Comparison of ENCODE assay signal across 16 mouse cellular contexts in genomic region chr4:149965672-149966071, GRCm38 (mm10). TPM values are rescaled to one million over a fixed set of nuclear protein-coding genes. Genes with fewer than 3 reads are reported as not detected.
DNase-seq lines count a peak whose midpoint lies in the region; ATAC-seq and TF ChIP-seq lines count a peak whose summit lies in the region.
"Had no signal": no experiment of that assay in that cellular context is flagged by ENCODE, and none has a peak within 500 bp of the region (broad histone marks: within the 10 kb centered on the region; RNA-seq: fewer than 3 reads in every experiment).

No protein-coding gene starts in this region.

- 0 out of 2 replicates have a peak, but pooled peaks have one; percentile 21 for ATAC-seq in lung, embryonic 14.5 days (ENCODE audit: insufficient read depth)
- peak; percentile 41 for ATAC-seq in intestine, embryonic 16.5 days
- ATAC-seq: midbrain, embryonic 16.5 days had no signal

- peak; percentile 90 for DNase-seq in heart, adult 11 months
- DNase-seq in heart, postnatal 25 days (ENCODE audit: low spot score), result no peak
- DNase-seq in lung, embryonic 14.5 days, result no peak
- DNase-seq in lung, postnatal 4 days, result no peak
- no peak for DNase-seq in cerebellum, postnatal 36 days
- no peak for DNase-seq in layer of hippocampus, postnatal 25 days (ENCODE audit: extremely low spot score in 1 of 2, low spot score in 1 of 2)
- no peak for DNase-seq in frontal cortex, postnatal 36 days (ENCODE audit: low spot score in 2 of 2)
- DNase-seq: liver, embryonic 13.5 days; lung, adult 2 months had no signal

- no peak overlapping the region for H3K4me2 ChIP-seq in lung, embryonic 14.5 days
- peak overlapping the region; percentile 32; the same call in 1 of the 2 replicates for H3K4me2 ChIP-seq in intestine, embryonic 16.5 days (ENCODE audit: low read depth, low read length)
- H3K4me2 ChIP-seq: heart, embryonic 15.5 days; hindbrain, embryonic 14.5 days; liver, embryonic 13.5 days had no signal

- intact Hi-C loops in heart, postnatal 25 days (cut with DNase I), result no loop called here

- H3K27ac ChIP-seq in lung, embryonic 14.5 days (ENCODE audit: low read depth), result no peak overlapping the region
- 0 out of 2 replicates have a peak overlapping the region, but pooled peaks have one; percentile 10 for H3K27ac ChIP-seq in intestine, embryonic 16.5 days (ENCODE audit: low read length)
- H3K27ac ChIP-seq: heart, embryonic 15.5 days; hindbrain, embryonic 14.5 days; liver, embryonic 13.5 days; midbrain, embryonic 10.5 days had no signal

- 72% methylated on average over 6 of the region's 6 CpGs for whole genome bisulfite sequencing in lung, embryonic 14.5 days
- 60% methylated on average over 6 of the region's 6 CpGs for WGBS in intestine, embryonic 16.5 days

- H3K4me1 ChIP-seq in lung, embryonic 14.5 days (ENCODE audit: insufficient read depth), result 0 out of 2 replicates have a peak, but pooled peaks cover 5% of the 10 kb centered on the region
- H3K4me1 ChIP-seq in intestine, embryonic 16.5 days (ENCODE audit: control insufficient read depth, insufficient read depth, low read length), result peaks cover 19% of the 10 kb centered on the region
- H3K4me1 ChIP-seq: liver, embryonic 13.5 days; midbrain, embryonic 10.5 days had no signal

- no peaks in the 10 kb centered on the region for H3K9me3 ChIP-seq in lung, embryonic 14.5 days (ENCODE audit: low read depth, low read length)
- no peaks in the 10 kb centered on the region for H3K9me3 ChIP-seq in intestine, embryonic 16.5 days (ENCODE audit: control insufficient read depth, low read length)
- H3K9me3 ChIP-seq: G1E; heart, embryonic 15.5 days; liver, embryonic 13.5 days; midbrain, embryonic 10.5 days had no signal

- H3K36me3 ChIP-seq in lung, embryonic 14.5 days (ENCODE audit: insufficient read depth), result no peaks in the 10 kb centered on the region
- no peaks in the 10 kb centered on the region for H3K36me3 ChIP-seq in intestine, embryonic 16.5 days (ENCODE audit: control insufficient read depth, insufficient read depth, low read length)
- H3K36me3 ChIP-seq: G1E; heart, embryonic 15.5 days; liver, embryonic 13.5 days; midbrain, embryonic 10.5 days had no signal

- H3K9ac ChIP-seq in lung, embryonic 14.5 days, result no peak overlapping the region
- H3K9ac ChIP-seq in intestine, embryonic 16.5 days (ENCODE audit: low read depth, low read length), result peak overlapping the region; percentile 53; the same call in 1 of the 2 replicates
- H3K9ac ChIP-seq: heart, embryonic 15.5 days; hindbrain, embryonic 14.5 days; liver, embryonic 13.5 days had no signal

- TF ChIP-seq CTCF in lung, embryonic 14.5 days (IDR thresholded peaks at IDR 0.05; ENCODE audit: low read depth), result no peak

- no peaks in the 10 kb centered on the region for H3K27me3 ChIP-seq in lung, embryonic 14.5 days (ENCODE audit: insufficient read depth, low read length)
- no peaks in the 10 kb centered on the region for H3K27me3 ChIP-seq in intestine, embryonic 16.5 days (replicated peaks; ENCODE audit: control insufficient read depth, insufficient read depth, low read length)
- H3K27me3 ChIP-seq: heart, embryonic 15.5 days had no signal

- no peak overlapping the region for H3K4me3 ChIP-seq in lung, embryonic 14.5 days (ENCODE audit: low read depth, low read length)
- no peak overlapping the region for H3K4me3 ChIP-seq in intestine, embryonic 16.5 days (ENCODE audit: low read length)
- H3K4me3 ChIP-seq: heart, embryonic 15.5 days; liver, embryonic 13.5 days; midbrain, embryonic 10.5 days had no signal

RNA-seq across cellular contexts. Expression of gene Spsb1, which starts 10.8 kb away (rescaled TPM):
- 10 to 100 TPM; 32.6 to 36.7 TPM for total RNA-seq in heart, postnatal 25 days (2021)
- 17.0 and 17.1 TPM in 2 replicates for polyA plus RNA-seq in lung, embryonic 14.5 days (2014; fragmentation: Nextera tagmentation; extraction: Ambion mirVana)
- polyA plus RNA-seq in intestine, embryonic 16.5 days (2015; fragmentation: Nextera tagmentation; extraction: Ambion mirVana), result 17.0 and 20.6 TPM in 2 replicates
- 10 to 100 TPM; 23.8 to 25.5 TPM for total RNA-seq in layer of hippocampus, postnatal 25 days (2021)
- total RNA-seq: common myeloid progenitor, adult 5-6 weeks; G1E had no signal

RNA-seq across cellular contexts. Expression of gene H6pd, which starts 43.2 kb away (rescaled TPM):
- total RNA-seq in heart, postnatal 25 days (2021), result 10 to 100 TPM; 39.8 to 45.4 TPM
- polyA plus RNA-seq in lung, embryonic 14.5 days (2014; fragmentation: Nextera tagmentation; extraction: Ambion mirVana), result 20.4 and 22.0 TPM in 2 replicates
- 31.6 and 41.6 TPM in 2 replicates for polyA plus RNA-seq in intestine, embryonic 16.5 days (2015; fragmentation: Nextera tagmentation; extraction: Ambion mirVana)
- total RNA-seq in layer of hippocampus, postnatal 25 days (2021), result 1 to 10 TPM; 8.8 to 9.1 TPM

Comparison
In these comparisons a context has a peak if more than half of its experiments do, and no peak if none do; other contexts are left out.
1. RNA of gene H6pd, which starts 43.2 kb away (total RNA-seq): 39.8 to 45.4 TPM in heart, postnatal 25 days; 8.8 to 9.1 TPM in layer of hippocampus, postnatal 25 days; every median in the first group is over 4 times any median in the second.